Mouse (Mus musculus): ENCODE data around the gene 4921504E06Rik. TPM values are rescaled to one million over a fixed set of nuclear protein-coding genes. Genes with fewer than 3 reads are reported as not detected.

The 4921504E06Rik gene
- polyA plus RNA-seq, 1 experiment = not detected

DNA sequence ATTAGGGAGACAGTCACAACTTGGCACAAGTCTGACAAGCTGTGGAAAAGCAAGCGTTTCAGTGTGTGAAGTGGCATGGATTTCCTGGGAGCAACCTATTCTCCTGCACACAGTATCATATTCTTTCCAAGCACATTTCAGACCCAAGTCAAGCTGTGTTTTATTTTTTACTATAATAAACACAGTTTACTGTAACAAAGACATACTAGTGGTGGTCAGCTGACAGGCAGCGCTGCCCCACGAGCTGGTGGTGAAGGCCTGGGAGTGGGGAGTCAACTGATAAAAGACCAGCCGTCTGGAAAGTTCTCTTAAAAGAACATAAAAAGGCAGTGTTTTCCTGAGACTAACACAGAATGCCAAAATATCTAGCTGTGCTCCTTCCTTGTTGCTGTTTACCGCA lies 42.7 kb downstream of the 4921504E06Rik start:
- Histone ChIP-seq H3K4me1 (ENCODE audit: control insufficient read depth, insufficient read depth, insufficient read length, low read length) (no peaks in the 10 kb centered on the region), H3K36me3 (ENCODE audit: control insufficient read depth, insufficient read depth, low read length) (no peaks in the 10 kb centered on the region), H3K27me3 (ENCODE audit: control insufficient read depth, insufficient read depth, low read length) (no peaks in the 10 kb centered on the region), H3K27ac (ENCODE audit: insufficient read depth, low read depth, low read length) (no peak overlapping the region), H3K4me3 (ENCODE audit: low read depth, low read length) (no peak overlapping the region)
- TF ChIP-seq CTCF (IDR thresholded peaks at IDR 0.05; ENCODE audit: extremely low read depth, insufficient read length, insufficient replicate concordance, low read depth, low read length) (no peak), POLR2A (IDR thresholded peaks at IDR 0.05; ENCODE audit: low read depth, low read length) (no peak)
- 59% methylated on average over 5 of the region's 5 CpGs for WGBS

DNA sequence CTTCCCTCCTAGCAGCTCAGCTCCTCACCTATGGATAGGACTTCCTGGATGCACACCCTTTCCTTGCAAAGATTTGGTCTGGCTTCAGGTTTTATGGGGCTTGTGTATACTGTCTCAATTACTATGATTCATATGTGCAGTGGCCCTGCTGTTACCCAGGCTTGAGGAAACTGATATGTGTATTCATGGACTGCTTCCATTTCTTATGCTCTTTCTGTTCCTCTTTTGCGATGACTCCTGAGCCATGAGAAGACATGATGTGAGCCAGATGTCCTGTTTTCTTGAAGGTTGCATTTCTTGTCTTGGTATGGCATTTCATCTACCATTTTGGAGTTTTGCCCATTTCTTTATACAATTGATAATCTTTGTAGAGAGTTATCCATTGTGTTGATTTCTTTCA lies 48.0 kb downstream of the 4921504E06Rik start:
- WGBS = 89% methylated on average over 1 of the region's 1 CpGs

DNA sequence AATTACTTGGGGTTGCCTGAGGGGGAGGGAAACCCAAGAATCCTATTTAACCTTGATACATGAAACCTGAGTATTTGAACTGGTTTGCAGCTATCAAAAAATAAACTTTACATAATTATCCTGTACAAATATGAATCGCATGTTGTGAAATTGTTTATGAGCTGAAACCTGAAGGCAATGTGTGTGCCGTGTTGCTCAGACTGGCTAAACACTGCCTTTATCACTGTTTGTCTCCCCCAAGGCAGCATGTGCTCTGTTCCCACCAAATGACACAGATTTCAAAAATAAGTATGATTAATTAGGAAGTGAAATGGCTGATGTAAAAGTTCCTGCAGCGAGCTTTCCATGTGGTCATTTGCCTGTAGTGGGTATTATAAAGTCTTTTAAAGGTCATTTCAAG lies 63.5 kb downstream of the 4921504E06Rik start:
- TF ChIP-seq POLR2A (IDR thresholded peaks at IDR 0.05; ENCODE audit: low read depth, low read length) = no peak
- no peak for TF ChIP-seq CTCF (IDR thresholded peaks at IDR 0.05; ENCODE audit: extremely low read depth, insufficient read length, insufficient replicate concordance, low read depth, low read length)
- no peaks in the 10 kb centered on the region for H3K36me3 ChIP-seq (ENCODE audit: control insufficient read depth, insufficient read depth, low read length)
- H3K4me3 ChIP-seq (ENCODE audit: low read depth, low read length) = no peak overlapping the region
- no peaks in the 10 kb centered on the region for H3K4me1 ChIP-seq (ENCODE audit: control insufficient read depth, insufficient read depth, insufficient read length, low read length)
- H3K27ac ChIP-seq (ENCODE audit: insufficient read depth, low read depth, low read length) = no peak overlapping the region
- no peaks in the 10 kb centered on the region for H3K27me3 ChIP-seq (ENCODE audit: control insufficient read depth, insufficient read depth, low read length)
- 45% methylated on average over 3 of the region's 3 CpGs for WGBS

More for the DNA sequence above, 48.0 kb downstream of the 4921504E06Rik start:
- no peaks in the 10 kb centered on the region for H3K36me3 ChIP-seq (ENCODE audit: control insufficient read depth, insufficient read depth, low read length)
- no peak overlapping the region for H3K4me3 ChIP-seq (ENCODE audit: low read depth, low read length)
- no peak for TF ChIP-seq POLR2A (IDR thresholded peaks at IDR 0.05; ENCODE audit: low read depth, low read length)
- TF ChIP-seq CTCF (IDR thresholded peaks at IDR 0.05; ENCODE audit: extremely low read depth, insufficient read length, insufficient replicate concordance, low read depth, low read length) = no peak
- no peak overlapping the region for H3K27ac ChIP-seq (ENCODE audit: insufficient read depth, low read depth, low read length)
- no peaks in the 10 kb centered on the region for H3K4me1 ChIP-seq (ENCODE audit: control insufficient read depth, insufficient read depth, insufficient read length, low read length)
- H3K27me3 ChIP-seq (ENCODE audit: control insufficient read depth, insufficient read depth, low read length) = no peaks in the 10 kb centered on the region

DNA sequence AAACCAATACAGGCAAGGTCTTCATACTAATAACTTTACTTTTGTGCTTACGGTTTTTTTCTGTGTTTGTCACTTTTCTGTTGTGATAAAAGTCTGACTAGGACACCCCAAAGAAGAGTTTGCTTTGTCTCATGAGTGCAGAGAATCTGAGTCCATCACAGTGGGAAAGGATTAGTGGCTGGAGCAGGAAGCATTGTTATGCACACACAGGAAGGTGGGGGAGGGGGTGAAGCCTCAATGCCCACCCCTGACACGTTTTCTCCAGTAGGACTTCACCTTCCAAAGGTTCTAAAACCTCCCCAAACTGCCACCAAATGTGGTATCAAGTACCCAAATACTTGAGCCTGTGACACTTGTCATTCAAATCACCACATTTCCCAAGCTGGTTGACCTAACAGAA lies 91.8 kb downstream of the 4921504E06Rik start:
- Histone ChIP-seq H3K27me3 (ENCODE audit: control insufficient read depth, insufficient read depth, low read length) (no peaks in the 10 kb centered on the region), H3K36me3 (ENCODE audit: control insufficient read depth, insufficient read depth, low read length) (no peaks in the 10 kb centered on the region), H3K27ac (ENCODE audit: insufficient read depth, low read depth, low read length) (no peak overlapping the region), H3K4me1 (ENCODE audit: control insufficient read depth, insufficient read depth, insufficient read length, low read length) (no peaks in the 10 kb centered on the region), H3K4me3 (ENCODE audit: low read depth, low read length) (no peak overlapping the region)
- WGBS = 32% methylated on average over 2 of the region's 2 CpGs
- TF ChIP-seq CTCF (IDR thresholded peaks at IDR 0.05; ENCODE audit: extremely low read depth, insufficient read length, insufficient replicate concordance, low read depth, low read length) (no peak), POLR2A (IDR thresholded peaks at IDR 0.05; ENCODE audit: low read depth, low read length) (no peak)

DNA sequence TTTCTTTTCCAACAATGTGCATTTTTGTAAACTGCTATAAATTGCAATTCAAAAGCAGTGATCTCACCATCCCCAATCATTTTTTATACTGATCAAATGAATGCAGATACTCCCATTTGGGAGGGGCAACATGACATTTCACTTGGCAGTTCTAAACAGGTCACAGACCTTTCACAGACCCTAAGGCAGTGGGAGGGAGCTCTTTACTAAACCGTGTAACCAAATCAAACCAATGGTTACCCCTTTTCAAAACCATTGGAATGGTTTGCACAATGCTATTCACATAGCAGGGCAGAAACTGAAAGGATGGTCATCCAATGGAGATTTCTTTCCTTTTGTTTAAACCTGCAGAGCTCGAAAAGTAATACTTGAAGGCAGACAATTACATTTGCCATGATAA lies 94.9 kb downstream of the 4921504E06Rik start:
- no peak for TF ChIP-seq CTCF (IDR thresholded peaks at IDR 0.05; ENCODE audit: extremely low read depth, insufficient read length, insufficient replicate concordance, low read depth, low read length)
- Histone ChIP-seq H3K36me3 (ENCODE audit: control insufficient read depth, insufficient read depth, low read length) (no peaks in the 10 kb centered on the region), H3K27ac (ENCODE audit: insufficient read depth, low read depth, low read length) (no peak overlapping the region), H3K4me3 (ENCODE audit: low read depth, low read length) (no peak overlapping the region), H3K27me3 (ENCODE audit: control insufficient read depth, insufficient read depth, low read length) (no peaks in the 10 kb centered on the region), H3K4me1 (ENCODE audit: control insufficient read depth, insufficient read depth, insufficient read length, low read length) (no peaks in the 10 kb centered on the region)
- WGBS = 52% methylated on average over 2 of the region's 2 CpGs

DNA sequence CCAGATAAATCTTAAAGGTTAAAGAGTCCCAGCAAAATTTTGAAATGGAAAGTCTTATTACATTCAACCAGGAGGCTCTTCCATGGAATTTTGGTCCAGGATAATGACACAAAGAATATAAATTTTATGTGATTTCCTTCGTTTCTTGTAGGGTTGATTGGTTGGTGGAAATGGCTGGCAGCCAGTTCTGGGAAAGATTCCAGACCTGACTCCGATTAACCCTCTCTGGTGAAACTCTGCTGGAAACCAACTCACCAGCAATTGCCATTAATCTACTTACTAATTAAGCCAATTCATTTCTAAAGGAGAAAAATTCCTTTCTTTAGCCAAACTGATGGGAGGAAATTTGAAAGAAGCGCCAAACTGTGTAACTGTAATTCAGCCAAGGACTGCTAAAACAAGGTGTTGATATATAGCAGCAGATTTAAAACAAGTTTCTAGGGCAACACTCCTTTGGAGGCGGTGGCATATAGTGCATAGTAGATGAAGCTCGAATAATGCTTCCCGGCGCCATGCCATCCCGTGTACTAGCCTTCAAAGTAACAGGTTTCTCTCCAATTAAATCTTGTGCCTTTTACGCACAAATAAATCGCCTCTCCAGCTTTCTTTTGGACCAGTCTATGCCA lies 97.7 kb downstream of the 4921504E06Rik start:
- WGBS = 34% methylated on average over 10 of the region's 10 CpGs

DNA sequence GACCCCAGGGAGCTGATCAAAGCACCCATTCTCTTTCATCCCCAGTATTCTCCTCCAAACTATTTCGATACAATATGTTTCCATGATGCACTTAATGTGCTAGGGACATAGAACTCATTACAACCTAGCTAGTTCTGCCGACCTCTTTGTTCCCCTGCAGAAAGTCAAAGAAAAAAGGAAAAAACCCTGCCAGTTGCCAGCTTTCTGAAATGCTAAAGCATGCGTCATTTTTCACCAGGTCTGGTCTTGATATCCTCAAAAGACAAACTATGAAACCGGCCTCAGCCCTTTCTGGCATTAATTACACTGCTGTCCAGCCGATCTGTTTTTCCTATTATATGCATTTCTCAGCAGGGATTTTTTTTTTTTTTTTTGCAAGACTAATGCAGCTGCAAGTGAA lies 98.5 kb downstream of the 4921504E06Rik start:
- Histone ChIP-seq H3K27ac (ENCODE audit: insufficient read depth, low read depth, low read length) (no peak overlapping the region), H3K4me1 (ENCODE audit: control insufficient read depth, insufficient read depth, insufficient read length, low read length) (no peaks in the 10 kb centered on the region), H3K27me3 (ENCODE audit: control insufficient read depth, insufficient read depth, low read length) (no peaks in the 10 kb centered on the region; the same call in 1 of the 2 replicates), H3K4me3 (ENCODE audit: low read depth, low read length) (no peak overlapping the region), H3K36me3 (ENCODE audit: control insufficient read depth, insufficient read depth, low read length) (no peaks in the 10 kb centered on the region)
- TF ChIP-seq POLR2A (IDR thresholded peaks at IDR 0.05; ENCODE audit: low read depth, low read length) = no peak
- TF ChIP-seq CTCF (IDR thresholded peaks at IDR 0.05; ENCODE audit: extremely low read depth, insufficient read length, insufficient replicate concordance, low read depth, low read length) = no peak
- WGBS = 12% methylated on average over 5 of the region's 5 CpGs

More for the DNA sequence above, 97.7 kb downstream of the 4921504E06Rik start:
- Histone ChIP-seq H3K27me3 (ENCODE audit: control insufficient read depth, insufficient read depth, low read length) (no peaks in the 10 kb centered on the region; the same call in 1 of the 2 replicates), H3K27ac (ENCODE audit: insufficient read depth, low read depth, low read length) (no peak overlapping the region), H3K4me3 (ENCODE audit: low read depth, low read length) (no peak overlapping the region), H3K4me1 (ENCODE audit: control insufficient read depth, insufficient read depth, insufficient read length, low read length) (no peaks in the 10 kb centered on the region), H3K36me3 (ENCODE audit: control insufficient read depth, insufficient read depth, low read length) (no peaks in the 10 kb centered on the region)
- no peak for TF ChIP-seq CTCF (IDR thresholded peaks at IDR 0.05; ENCODE audit: extremely low read depth, insufficient read length, insufficient replicate concordance, low read depth, low read length)
- TF ChIP-seq POLR2A (IDR thresholded peaks at IDR 0.05; ENCODE audit: low read depth, low read length) = no peak
